Mouse (Mus musculus): ENCODE measurements around the gene Rnf31. TPM values are rescaled to one million over a fixed set of nuclear protein-coding genes. Genes with fewer than 3 reads are reported as not detected.

Gene Rnf31
- total and polyA plus RNA-seq, 3 experiments: 12.9 to 24.5 TPM; not detected in 1

- Histone ChIP-seq H3K4me1 (ENCODE audit: control insufficient read depth in 1 of 2, insufficient read depth in 2 of 2, low read length in 2 of 2) (peaks cover 8 to 16% of the 10 kb centered on the region in 2 experiments), H3K9ac (ENCODE audit: control insufficient read depth, low read depth, low read length, poor library complexity, severe bottlenecking) (no peak overlapping the region), H3K4me3 (ENCODE audit: control insufficient read depth in 1 of 2, insufficient read depth in 1 of 2, low read depth in 2 of 2, low read length in 2 of 2) (no peak overlapping the region), H3K9me3 (replicated peaks; ENCODE audit: insufficient read depth, low read length) (no peaks in the 10 kb centered on the region), H3K36me3 (ENCODE audit: control insufficient read depth in 1 of 2, insufficient read depth in 2 of 2, low read length in 2 of 2) (peaks cover 16 to 32% of the 10 kb centered on the region in 2 experiments), H3K79me2 (ENCODE audit: control insufficient read depth, insufficient read depth, low read length, poor library complexity) (peaks cover 15% of the 10 kb centered on the region), H3K27me3 (ENCODE audit: control insufficient read depth in 1 of 2, insufficient read depth in 2 of 2, low read length in 2 of 2) (no peaks in the 10 kb centered on the region), H3K27ac (ENCODE audit: control insufficient read depth, low read depth, low read length) (no peak overlapping the region)
- no peak for DNase-seq (ENCODE audit: low read depth, low spot score)
- no peak for TF ChIP-seq CHD2 (IDR thresholded peaks at IDR 0.05; ENCODE audit: low read length)
- TF ChIP-seq E2F4 (IDR thresholded peaks at IDR 0.05; ENCODE audit: borderline replicate concordance, low read depth, low read length): no peak
- TF ChIP-seq USF1 (IDR thresholded peaks at IDR 0.05; ENCODE audit: low read depth, low read length): no peak
- TF ChIP-seq ELF1 (IDR thresholded peaks at IDR 0.05; ENCODE audit: low read depth, low read length): no peak
- TF ChIP-seq KAT2A (conservative IDR thresholded peaks at IDR 0.05; ENCODE audit: low read depth, low read length): no peak
- TF ChIP-seq NELFE (IDR thresholded peaks at IDR 0.05; ENCODE audit: low read depth, low read length): no peak
Observed at GRCm38 (mm10) chr14:55544334-55544733, 47.2 kb upstream of the Rnf31 start.

DNA sequence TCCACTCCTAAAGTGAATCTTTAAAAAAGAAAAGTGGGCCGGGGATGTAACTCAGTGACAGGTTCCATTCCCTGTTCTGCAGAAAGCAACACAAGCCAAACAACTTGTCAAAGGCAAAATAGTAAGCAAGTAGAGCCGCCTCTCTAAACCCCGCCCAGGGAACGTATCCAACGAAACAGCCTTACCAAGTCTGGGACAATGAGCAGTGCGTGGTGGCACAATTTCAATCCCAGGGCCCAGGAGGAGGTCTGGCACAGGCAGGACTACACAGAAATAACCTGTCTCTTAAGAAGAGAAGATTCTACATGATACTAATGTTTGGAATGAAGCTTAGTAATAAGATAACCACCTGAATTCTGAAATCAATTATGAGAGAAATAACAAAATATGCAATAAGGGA is 41.3 kb upstream of the Rnf31 start:
- TF ChIP-seq MYB (IDR thresholded peaks at IDR 0.05; ENCODE audit: low read depth, low read length): no peak
- H3K4me1 ChIP-seq (ENCODE audit: control insufficient read depth in 1 of 2, insufficient read depth in 2 of 2, low read length in 2 of 2): peaks cover 0 to 5% of the 10 kb centered on the region in 2 experiments; a peak in 2 of 4 replicates
- no peaks in the 10 kb centered on the region for H3K27me3 ChIP-seq (ENCODE audit: control insufficient read depth in 1 of 2, insufficient read depth in 2 of 2, low read length in 2 of 2)
- no peak overlapping the region for H3K27ac ChIP-seq (ENCODE audit: control insufficient read depth, low read depth, low read length)
- H3K9me3 ChIP-seq (replicated peaks; ENCODE audit: insufficient read depth, low read length): no peaks in the 10 kb centered on the region
- H3K9ac ChIP-seq (ENCODE audit: control insufficient read depth, low read depth, low read length, poor library complexity, severe bottlenecking): no peak overlapping the region
- DNase-seq (ENCODE audit: low read depth, low spot score): no peak
- peaks cover 13 to 30% of the 10 kb centered on the region in 2 experiments for H3K36me3 ChIP-seq (ENCODE audit: control insufficient read depth in 1 of 2, insufficient read depth in 2 of 2, low read length in 2 of 2)
- no peak overlapping the region for H3K4me3 ChIP-seq (ENCODE audit: control insufficient read depth in 1 of 2, insufficient read depth in 1 of 2, low read depth in 2 of 2, low read length in 2 of 2)
- H3K79me2 ChIP-seq (ENCODE audit: control insufficient read depth, insufficient read depth, low read length, poor library complexity): no peaks in the 10 kb centered on the region

- Histone ChIP-seq H3K27me3 (ENCODE audit: control insufficient read depth in 1 of 2, insufficient read depth in 2 of 2, low read length in 2 of 2) (no peaks in the 10 kb centered on the region), H3K4me3 (ENCODE audit: control insufficient read depth in 1 of 2, insufficient read depth in 1 of 2, low read depth in 2 of 2, low read length in 2 of 2) (no peak overlapping the region), H3K36me3 (ENCODE audit: control insufficient read depth in 1 of 2, insufficient read depth in 2 of 2, low read length in 2 of 2) (peaks cover 13 to 22% of the 10 kb centered on the region in 2 experiments), H3K9ac (ENCODE audit: control insufficient read depth, low read depth, low read length, poor library complexity, severe bottlenecking) (no peak overlapping the region), H3K4me1 (ENCODE audit: control insufficient read depth in 1 of 2, insufficient read depth in 2 of 2, low read length in 2 of 2) (peaks cover 0 to 12% of the 10 kb centered on the region in 2 experiments; a peak in 2 of 4 replicates), H3K79me2 (ENCODE audit: control insufficient read depth, insufficient read depth, low read length, poor library complexity) (no peaks in the 10 kb centered on the region), H3K9me3 (replicated peaks; ENCODE audit: insufficient read depth, low read length) (no peaks in the 10 kb centered on the region), H3K27ac (ENCODE audit: control insufficient read depth, low read depth, low read length) (no peak overlapping the region)
- DNase-seq (ENCODE audit: low read depth, low spot score): no peak
- TF ChIP-seq MAZ (IDR thresholded peaks at IDR 0.05; ENCODE audit: low read depth, low read length) (no peak), ZNF384 (IDR thresholded peaks at IDR 0.05; ENCODE audit: low read depth, low read length) (no peak), CTCF (IDR thresholded peaks at IDR 0.05 in 2 of 3, conservative IDR thresholded peaks at IDR 0.05 in 1 of 3; ENCODE audit: control insufficient read depth in 1 of 3, insufficient read depth in 1 of 3, low read depth in 2 of 3, low read length in 3 of 3, poor library complexity in 1 of 3, severe bottlenecking in 1 of 3) (no peak), GABPA (IDR thresholded peaks at IDR 0.05; ENCODE audit: low read depth, low read length) (no peak), NELFE (IDR thresholded peaks at IDR 0.05; ENCODE audit: low read depth, low read length) (no peak), MAFK (IDR thresholded peaks at IDR 0.05; ENCODE audit: borderline replicate concordance, low read depth, low read length) (no peak), USF1 (IDR thresholded peaks at IDR 0.05; ENCODE audit: low read depth, low read length) (no peak), UBTF (IDR thresholded peaks at IDR 0.05; ENCODE audit: borderline replicate concordance, insufficient read depth, low read depth, low read length) (no peak), BHLHE40 (IDR thresholded peaks at IDR 0.05; ENCODE audit: borderline replicate concordance, low read depth, low read length) (no peak), POLR2A (IDR thresholded peaks at IDR 0.05; ENCODE audit: control insufficient read depth in 1 of 2, insufficient read depth in 1 of 2, low read depth in 1 of 2, low read length in 2 of 2, poor library complexity in 1 of 2) (no peak; a peak in 1 of 4 replicates), ZKSCAN1 (IDR thresholded peaks at IDR 0.05; ENCODE audit: low read depth, low read length) (no peak), GATA1 (IDR thresholded peaks at IDR 0.05; ENCODE audit: low read depth, low read length) (no peak), KAT2A (conservative IDR thresholded peaks at IDR 0.05; ENCODE audit: low read depth, low read length) (no peak), MEF2A (IDR thresholded peaks at IDR 0.05; ENCODE audit: extremely low read depth, insufficient replicate concordance, low read depth, low read length, poor library complexity, severe bottlenecking) (no peak), JUND (IDR thresholded peaks at IDR 0.05; ENCODE audit: low read depth, low read length) (no peak), RAD21 (IDR thresholded peaks at IDR 0.05; ENCODE audit: low read depth, low read length) (no peak), MXI1 (IDR thresholded peaks at IDR 0.05; ENCODE audit: low read depth, low read length) (no peak)
Observed at GRCm38 (mm10) chr14:55551347-55551746, 40.2 kb upstream of the Rnf31 start.
